Comparison of ENCODE assay signal across 30 mouse cellular contexts in the genomic region with DNA sequence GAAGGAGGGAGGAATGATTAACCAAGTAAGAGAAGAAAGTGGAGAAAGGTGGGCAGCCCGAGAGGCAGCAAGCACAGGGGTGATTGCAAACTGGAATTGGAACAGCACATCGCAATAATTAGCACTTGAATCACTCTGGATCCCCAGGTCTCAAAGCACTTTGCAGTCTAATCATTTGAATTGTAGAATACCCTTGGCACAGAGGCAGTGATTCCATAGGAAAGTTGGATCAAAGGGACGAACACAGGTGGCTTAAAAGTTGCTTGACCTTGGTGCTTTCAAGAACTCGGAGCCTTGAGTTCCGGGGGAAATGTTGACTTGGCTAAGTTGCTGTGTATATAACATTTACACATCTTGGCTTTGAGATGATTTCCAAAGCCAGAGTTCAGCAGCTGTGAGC.
A peak's percentile ranks its signal among the peaks of the same experiment; 100 is the strongest.
DNase-seq lines count a peak whose midpoint lies in the region; ATAC-seq and TF ChIP-seq lines count a peak whose summit lies in the region.
"Had no signal": no experiment of that assay in that cellular context is flagged by ENCODE, and none has a peak within 500 bp of the region (broad histone marks: within the 10 kb centered on the region; RNA-seq: fewer than 3 reads in every experiment).

No protein-coding gene starts in this region.

- 56% methylated on average over 5 of the region's 5 CpGs for WGBS in midbrain, embryonic 14.5 days
- 78% methylated on average over 5 of the region's 5 CpGs for WGBS in midbrain, embryonic 10.5 days
- 61% methylated on average over 5 of the region's 5 CpGs for WGBS in kidney, embryonic 14.5 days

- ATAC-seq in midbrain, embryonic 14.5 days (ENCODE audit: low FRiP score, low TSS enrichment): no peak
- ATAC-seq in kidney, embryonic 14.5 days (ENCODE audit: low FRiP score, low TSS enrichment): no peak
- ATAC-seq: activated CD4-positive, CD25-positive, alpha-beta regulatory T cell, adult 4 months; CD4-positive, CD25-positive, alpha-beta regulatory T cell, adult 4 months; forebrain, embryonic 13.5 days; forebrain, embryonic 16.5 days; intestine, embryonic 15.5 days; Patski had no signal

- intact Hi-C loops in left cerebral cortex, postnatal 14 days (cut with DNase I): no loop called here

- no peaks in the 10 kb centered on the region for H3K27me3 ChIP-seq in midbrain, embryonic 14.5 days (ENCODE audit: control insufficient read depth, insufficient read depth, low read length)
- H3K27me3 ChIP-seq in midbrain, embryonic 10.5 days (ENCODE audit: low read depth, poor library complexity, severe bottlenecking): no peaks in the 10 kb centered on the region
- H3K27me3 ChIP-seq in kidney, embryonic 14.5 days (ENCODE audit: control insufficient read depth, insufficient read depth, low read length): no peaks in the 10 kb centered on the region
- H3K27me3 ChIP-seq: embryonic facial prominence, embryonic 12.5 days; forebrain, embryonic 13.5 days; heart, embryonic 13.5 days; hindbrain, embryonic 12.5 days; hindbrain, embryonic 15.5 days; intestine, embryonic 15.5 days; Patski had no signal

- no peak overlapping the region for H3K4me3 ChIP-seq in midbrain, embryonic 14.5 days (replicated peaks; ENCODE audit: low read depth, low read length)
- H3K4me3 ChIP-seq in midbrain, embryonic 10.5 days: no peak overlapping the region
- no peak overlapping the region for H3K4me3 ChIP-seq in ES-E14 (ENCODE audit: insufficient read depth in 1 of 2, low read depth in 1 of 2, low read length in 2 of 2, poor library complexity in 1 of 2, severe bottlenecking in 1 of 2)
- H3K4me3 ChIP-seq in kidney, embryonic 14.5 days (ENCODE audit: low read length): no peak overlapping the region
- H3K4me3 ChIP-seq: embryonic facial prominence, embryonic 12.5 days; erythroblast, embryonic 14.5 days; forebrain, embryonic 10.5 days; forebrain, embryonic 13.5 days; heart, adult 2 months; heart, embryonic 10.5 days; heart, embryonic 13.5 days; hindbrain, embryonic 12.5 days; hindbrain, embryonic 15.5 days; intestine, embryonic 15.5 days had no signal

- no peak for DNase-seq in midbrain, embryonic 14.5 days
- no peak for DNase-seq in midbrain, embryonic 10.5 days (ENCODE audit: low spot score)
- DNase-seq in ES-E14 (ENCODE audit: low read depth, low spot score) (peak; percentile 31), ZHBTc4 (ENCODE audit: low read depth, low spot score) (peak; percentile 78)
- DNase-seq in left cerebral cortex, postnatal 14 days (ENCODE audit: low spot score in 2 of 2): no peak
- DNase-seq: adrenal gland, adult 8-10 months; adrenal gland, postnatal 25 days; cerebellum, adult 18-20 months; cerebellum, adult 9-10 months; cerebellum, postnatal 14 days; gastrocnemius, postnatal 10 days; gastrocnemius, postnatal 36 days; heart, adult 2 months; heart, postnatal 14 days; heart, postnatal 4 days had no signal

- H3K4me2 ChIP-seq in midbrain, embryonic 14.5 days (ENCODE audit: low read length): no peak overlapping the region
- no peak overlapping the region for H3K4me2 ChIP-seq in kidney, embryonic 14.5 days (replicated peaks; ENCODE audit: low read depth, low read length)
- H3K4me2 ChIP-seq: embryonic facial prominence, embryonic 12.5 days; forebrain, embryonic 13.5 days; heart, embryonic 13.5 days; hindbrain, embryonic 12.5 days; hindbrain, embryonic 15.5 days; intestine, embryonic 15.5 days had no signal

- peak overlapping the region; percentile 37; the same call in 1 of the 2 replicates for H3K27ac ChIP-seq in midbrain, embryonic 14.5 days (replicated peaks; ENCODE audit: low read depth, low read length)
- H3K27ac ChIP-seq in midbrain, embryonic 10.5 days (replicated peaks): no peak overlapping the region
- no peak overlapping the region for H3K27ac ChIP-seq in ES-E14 (ENCODE audit: insufficient read depth, low read depth, low read length, poor library complexity, severe bottlenecking)
- no peak overlapping the region for H3K27ac ChIP-seq in kidney, embryonic 14.5 days (ENCODE audit: low read depth, low read length)
- H3K27ac ChIP-seq: embryonic facial prominence, embryonic 12.5 days; forebrain, embryonic 10.5 days; forebrain, embryonic 13.5 days; heart, adult 2 months; heart, embryonic 10.5 days; heart, embryonic 13.5 days; hindbrain, embryonic 12.5 days; hindbrain, embryonic 15.5 days; intestine, embryonic 15.5 days had no signal

- H3K4me1 ChIP-seq in midbrain, embryonic 14.5 days (ENCODE audit: control insufficient read depth, insufficient read depth, low read length): no peaks in the 10 kb centered on the region
- H3K4me1 ChIP-seq in midbrain, embryonic 10.5 days: no peaks in the 10 kb centered on the region
- no peaks in the 10 kb centered on the region for H3K4me1 ChIP-seq in ES-E14 (ENCODE audit: control insufficient read depth in 2 of 2, insufficient read depth in 2 of 2, low read length in 2 of 2, poor library complexity in 1 of 2)
- H3K4me1 ChIP-seq in kidney, embryonic 14.5 days (ENCODE audit: control insufficient read depth, insufficient read depth, low read length): no peaks in the 10 kb centered on the region
- H3K4me1 ChIP-seq: embryonic facial prominence, embryonic 12.5 days; forebrain, embryonic 10.5 days; forebrain, embryonic 13.5 days; heart, embryonic 10.5 days; heart, embryonic 13.5 days; hindbrain, embryonic 12.5 days; intestine, embryonic 15.5 days had no signal

- no peaks in the 10 kb centered on the region for H3K9me3 ChIP-seq in midbrain, embryonic 14.5 days (ENCODE audit: control insufficient read depth, low read length)
- no peaks in the 10 kb centered on the region for H3K9me3 ChIP-seq in midbrain, embryonic 10.5 days (replicated peaks)
- no peaks in the 10 kb centered on the region for H3K9me3 ChIP-seq in ES-E14 (ENCODE audit: control insufficient read depth, insufficient read depth, low read depth, low read length)
- no peaks in the 10 kb centered on the region for H3K9me3 ChIP-seq in kidney, embryonic 14.5 days (ENCODE audit: control insufficient read depth, low read length)
- H3K9me3 ChIP-seq: embryonic facial prominence, embryonic 12.5 days; forebrain, embryonic 10.5 days; forebrain, embryonic 13.5 days; G1E; heart, embryonic 10.5 days; heart, embryonic 13.5 days; hindbrain, embryonic 12.5 days; hindbrain, embryonic 15.5 days; intestine, embryonic 15.5 days had no signal

- no peak overlapping the region for H3K9ac ChIP-seq in midbrain, embryonic 14.5 days (replicated peaks; ENCODE audit: low read length)
- no peak overlapping the region for H3K9ac ChIP-seq in ES-E14 (ENCODE audit: insufficient read depth, low read depth, low read length, poor library complexity, severe bottlenecking)
- no peak overlapping the region for H3K9ac ChIP-seq in kidney, embryonic 14.5 days (ENCODE audit: low read depth, low read length)
- H3K9ac ChIP-seq: embryonic facial prominence, embryonic 12.5 days; forebrain, embryonic 13.5 days; heart, embryonic 13.5 days; hindbrain, embryonic 12.5 days; hindbrain, embryonic 15.5 days; intestine, embryonic 15.5 days had no signal

- H3K36me3 ChIP-seq in midbrain, embryonic 14.5 days (ENCODE audit: control insufficient read depth, insufficient read depth, low read length): no peaks in the 10 kb centered on the region
- no peaks in the 10 kb centered on the region for H3K36me3 ChIP-seq in midbrain, embryonic 10.5 days
- H3K36me3 ChIP-seq in ES-E14 (ENCODE audit: control insufficient read depth, insufficient read depth, low read length, poor library complexity, severe bottlenecking): no peaks in the 10 kb centered on the region
- H3K36me3 ChIP-seq in kidney, embryonic 14.5 days (ENCODE audit: control insufficient read depth, insufficient read depth, low read length): no peaks in the 10 kb centered on the region
- H3K36me3 ChIP-seq: embryonic facial prominence, embryonic 12.5 days; forebrain, embryonic 10.5 days; G1E; heart, embryonic 10.5 days; heart, embryonic 13.5 days; hindbrain, embryonic 12.5 days; hindbrain, embryonic 15.5 days; intestine, embryonic 15.5 days had no signal

- in situ Hi-C loops in ES-E14 (cut with MboI; ENCODE audit: low sequenced_read_pairs in 2 of 2, unreplicated experiment in 2 of 2): no loop called here

TF ChIP-seq in ES-E14, 5 proteins besides CTCF, POLR2A, EP300 and RAD21:
- TF ChIP-seq CHD2 (IDR thresholded peaks at IDR 0.05; ENCODE audit: low read depth, low read length): no peak
- no peak for TF ChIP-seq ZC3H11A (IDR thresholded peaks at IDR 0.05; ENCODE audit: borderline replicate concordance, low read depth, low read length)
- TF ChIP-seq HCFC1 (IDR thresholded peaks at IDR 0.05; ENCODE audit: borderline replicate concordance, insufficient read depth, low read length): no peak
- TF ChIP-seq ZNF384 (IDR thresholded peaks at IDR 0.05; ENCODE audit: low read depth, low read length): no peak
- TF ChIP-seq MAFK (IDR thresholded peaks at IDR 0.05; ENCODE audit: insufficient read depth, low read depth, low read length): no peak

Comparison
In these comparisons a context has a peak if more than half of its experiments do, and no peak if none do; other contexts are left out.
1. DNase-seq: peak in ES-E14 (single experiment) and ZHBTc4 (single experiment); none in midbrain, embryonic 14.5 days (single experiment), midbrain, embryonic 10.5 days (single experiment) and left cerebral cortex, postnatal 14 days (0 of 2).